Mouse (Mus musculus) heart, embryonic 15.5 days (tissue): Measurements from ENCODE around the gene Sort1. TPM values are rescaled to one million over a fixed set of nuclear protein-coding genes. Genes with fewer than 3 reads are reported as not detected.

Experiments used
- polyA plus RNA-seq: library from polyadenylated mRNA; unstranded; fragments of >200 nt; fragmentation: Nextera tagmentation; extraction: Ambion mirVana; gene quantifications from 2 replicates; pipeline ENCODE4 v1.2.1, GENCODE M21; 2015

Gene Sort1
- polyA plus RNA-seq, 1 experiment from 2014 or later: 10.2 TPM

Other genes with a start within 250 kb of the Sort1 start
- 12.9 and 16.0 TPM in 2 replicates for gene Gstm4, start 239.2 kb upstream of the Sort1 start, polyA plus RNA-seq
- 22.5 and 31.4 TPM in 2 replicates for gene Ampd2, start 197.4 kb upstream of the Sort1 start, polyA plus RNA-seq
- gene Gnat2, start 191.3 kb upstream of the Sort1 start, polyA plus RNA-seq: 0.74 and 1.1 TPM in 2 replicates
- 65.9 and 80.3 TPM in 2 replicates for gene Gnai3, start 137.9 kb upstream of the Sort1 start, polyA plus RNA-seq
- 0.05 and 0.16 TPM in 2 replicates for gene Gpr61, start 129.2 kb upstream of the Sort1 start, polyA plus RNA-seq
- 3.0 and 3.2 TPM in 2 replicates for gene Amigo1, start 97.7 kb upstream of the Sort1 start, polyA plus RNA-seq
- 2.7 and 3.8 TPM in 2 replicates for gene Cyb561d1, start 82.9 kb upstream of the Sort1 start, polyA plus RNA-seq
- 5.8 and 9.0 TPM in 2 replicates for gene Atxn7l2, start 73.1 kb upstream of the Sort1 start, polyA plus RNA-seq
- gene Sypl2, start 57.4 kb upstream of the Sort1 start, polyA plus RNA-seq: 2.0 and 2.2 TPM in 2 replicates
- 174 and 197 TPM in 2 replicates for gene Psma5, start 27.2 kb upstream of the Sort1 start, polyA plus RNA-seq
- gene Mybphl, start 80.8 kb downstream of the Sort1 start, polyA plus RNA-seq: 41.5 and 48.0 TPM in 2 replicates
- gene Psrc1, start 99.8 kb downstream of the Sort1 start, polyA plus RNA-seq: 17.1 and 23.1 TPM in 2 replicates
- gene Celsr2, start 131.5 kb downstream of the Sort1 start, polyA plus RNA-seq: 2.4 and 3.6 TPM in 2 replicates
- gene Sars, start 161.1 kb downstream of the Sort1 start, polyA plus RNA-seq: 79.7 and 80.9 TPM in 2 replicates